Mouse (Mus musculus): ENCODE measurements around the gene Peli2. TPM values are rescaled to one million over a fixed set of nuclear protein-coding genes. Genes with fewer than 3 reads are reported as not detected.

Peli2 gene
- total and polyA plus RNA-seq, 3 experiments = not detected

GRCm38 (mm10) chr14:48209436-48209835 is 88.8 kb downstream of the Peli2 start (continued):
- no peak for TF ChIP-seq MEF2A (IDR thresholded peaks at IDR 0.05; ENCODE audit: borderline replicate concordance, low read depth, low read length)
- no peak for TF ChIP-seq HCFC1 (IDR thresholded peaks at IDR 0.05; ENCODE audit: low read depth, low read length)
- TF ChIP-seq MAX (IDR thresholded peaks at IDR 0.05; ENCODE audit: low read length) = no peak

- in situ Hi-C loops (cut with MboI; ENCODE audit: low pct_ligation_motif_present, low pct_unique_long_range_greater_than_20kb, low sequenced_read_pairs) = no loop called here
- Histone ChIP-seq H3K27ac (ENCODE audit: insufficient read depth, low read depth) (no peak overlapping the region), H3K4me2 (ENCODE audit: insufficient read depth, low read depth, poor library complexity, severe bottlenecking) (no peak overlapping the region), H3K4me3 (replicated peaks in 1 of 3; ENCODE audit: low read depth in 2 of 3, low read length in 2 of 3, poor library complexity in 1 of 3) (no peak overlapping the region), H3K4me1 (ENCODE audit: control insufficient read depth in 1 of 2, insufficient read depth in 2 of 2) (no peaks in the 10 kb centered on the region), H3K9me3 (replicated peaks; ENCODE audit: low read length) (no peaks in the 10 kb centered on the region), H3K36me3 (replicated peaks in 1 of 2; ENCODE audit: control insufficient read depth in 1 of 2, insufficient read depth in 1 of 2, low read length in 1 of 2) (no peaks in the 10 kb centered on the region), H3K79me2 (replicated peaks; ENCODE audit: control insufficient read depth, extremely low read depth, insufficient read depth, poor library complexity, severe bottlenecking) (no peaks in the 10 kb centered on the region), H3K27me3 (replicated peaks) (no peaks in the 10 kb centered on the region), H3K9ac (ENCODE audit: insufficient read depth, low read depth) (no peak overlapping the region)
- TF ChIP-seq MYC (IDR thresholded peaks at IDR 0.05; ENCODE audit: low read depth, low read length) (no peak), BHLHE40 (IDR thresholded peaks at IDR 0.05; ENCODE audit: low read depth, low read length) (no peak), MEF2A (IDR thresholded peaks at IDR 0.05; ENCODE audit: borderline replicate concordance, low read depth, low read length) (no peak), CTCF (conservative IDR thresholded peaks at IDR 0.05 in 1 of 2, IDR thresholded peaks at IDR 0.05 in 1 of 2; ENCODE audit: low read depth in 2 of 2, low read length in 2 of 2) (no peak), USF1 (IDR thresholded peaks at IDR 0.05; ENCODE audit: low read depth, low read length) (no peak), HCFC1 (IDR thresholded peaks at IDR 0.05; ENCODE audit: low read depth, low read length) (no peak), NELFE (IDR thresholded peaks at IDR 0.05; ENCODE audit: low read depth, low read length) (no peak), IRF4 (IDR thresholded peaks at IDR 0.05; ENCODE audit: low read depth, low read length) (no peak), JUN (IDR thresholded peaks at IDR 0.05; ENCODE audit: insufficient read depth, low read depth, low read length) (no peak), TCF12 (IDR thresholded peaks at IDR 0.05; ENCODE audit: low read depth, low read length) (no peak), POLR2AphosphoS2 (IDR thresholded peaks at IDR 0.05; ENCODE audit: low read depth, low read length) (no peak), E2F4 (IDR thresholded peaks at IDR 0.05; ENCODE audit: insufficient replicate concordance, low read depth, low read length) (no peak), PAX5 (IDR thresholded peaks at IDR 0.05; ENCODE audit: low read length) (no peak), EP300 (IDR thresholded peaks at IDR 0.05; ENCODE audit: low read length) (no peak), CHD2 (IDR thresholded peaks at IDR 0.05; ENCODE audit: low read length) (no peak), MAZ (IDR thresholded peaks at IDR 0.05; ENCODE audit: low read depth, low read length) (no peak), ZMIZ1 (IDR thresholded peaks at IDR 0.05; ENCODE audit: low read depth, low read length) (no peak), ZKSCAN1 (IDR thresholded peaks at IDR 0.05; ENCODE audit: borderline replicate concordance, low read depth, low read length) (no peak)
- DNase-seq (ENCODE audit: extremely low read depth) = no peak
- dilution Hi-C loops (cut with MboI; ENCODE audit: extremely low pct_ligation_motif_present, extremely low pct_unique_long_range_greater_than_20kb, low sequenced_read_pairs) = no loop called here
Observed at GRCm38 (mm10) chr14:48210089-48210488, 89.5 kb downstream of the Peli2 start.

GRCm38 (mm10) chr14:48211526-48211925 is 90.9 kb downstream of the Peli2 start:
- DNase-seq (ENCODE audit: extremely low read depth) = no peak
- no peak overlapping the region for H3K9ac ChIP-seq (ENCODE audit: insufficient read depth, low read depth)
- no peak overlapping the region for H3K4me2 ChIP-seq (ENCODE audit: insufficient read depth, low read depth, poor library complexity, severe bottlenecking)
- H3K79me2 ChIP-seq (replicated peaks; ENCODE audit: control insufficient read depth, extremely low read depth, insufficient read depth, poor library complexity, severe bottlenecking) = no peaks in the 10 kb centered on the region
- no peak overlapping the region for H3K27ac ChIP-seq (ENCODE audit: insufficient read depth, low read depth)
- no peaks in the 10 kb centered on the region for H3K36me3 ChIP-seq (replicated peaks in 1 of 2; ENCODE audit: control insufficient read depth in 1 of 2, insufficient read depth in 1 of 2, low read length in 1 of 2)
- H3K9me3 ChIP-seq (replicated peaks; ENCODE audit: low read length) = no peaks in the 10 kb centered on the region
- no peaks in the 10 kb centered on the region for H3K27me3 ChIP-seq (replicated peaks)
- H3K4me3 ChIP-seq (replicated peaks in 1 of 3; ENCODE audit: low read depth in 2 of 3, low read length in 2 of 3, poor library complexity in 1 of 3) = no peak overlapping the region
- TF ChIP-seq TCF12 (IDR thresholded peaks at IDR 0.05; ENCODE audit: low read depth, low read length) (no peak), ELF1 (IDR thresholded peaks at IDR 0.05; ENCODE audit: low read depth, low read length) (no peak), SMC3 (IDR thresholded peaks at IDR 0.05; ENCODE audit: low read depth, low read length) (no peak), MYC (IDR thresholded peaks at IDR 0.05; ENCODE audit: low read depth, low read length) (no peak), POLR2A (IDR thresholded peaks at IDR 0.05; ENCODE audit: low read depth, low read length) (no peak), E2F4 (IDR thresholded peaks at IDR 0.05; ENCODE audit: insufficient replicate concordance, low read depth, low read length) (no peak), CHD1 (IDR thresholded peaks at IDR 0.05; ENCODE audit: low read depth, low read length) (no peak), TBP (conservative IDR thresholded peaks at IDR 0.05; ENCODE audit: low read depth, low read length) (no peak), USF2 (conservative IDR thresholded peaks at IDR 0.05; ENCODE audit: low read depth, low read length) (no peak), ZKSCAN1 (IDR thresholded peaks at IDR 0.05; ENCODE audit: borderline replicate concordance, low read depth, low read length) (no peak), RCOR1 (conservative IDR thresholded peaks at IDR 0.05; ENCODE audit: low read depth, low read length) (no peak), MAFK (IDR thresholded peaks at IDR 0.05; ENCODE audit: insufficient replicate concordance, low read length) (no peak), POLR2AphosphoS2 (IDR thresholded peaks at IDR 0.05; ENCODE audit: low read depth, low read length) (no peak), ETS1 (conservative IDR thresholded peaks at IDR 0.05; ENCODE audit: low read depth, low read length) (no peak), RAD21 (IDR thresholded peaks at IDR 0.05; ENCODE audit: low read depth, low read length) (no peak), MAX (IDR thresholded peaks at IDR 0.05; ENCODE audit: low read length) (no peak), IRF4 (IDR thresholded peaks at IDR 0.05; ENCODE audit: low read depth, low read length) (no peak), BHLHE40 (IDR thresholded peaks at IDR 0.05; ENCODE audit: low read depth, low read length) (no peak)
- in situ Hi-C loops (cut with MboI; ENCODE audit: low pct_ligation_motif_present, low pct_unique_long_range_greater_than_20kb, low sequenced_read_pairs) (no loop called here), dilution Hi-C loops (cut with MboI; ENCODE audit: extremely low pct_ligation_motif_present, extremely low pct_unique_long_range_greater_than_20kb, low sequenced_read_pairs) (no loop called here)
- no peaks in the 10 kb centered on the region for H3K4me1 ChIP-seq (ENCODE audit: control insufficient read depth in 1 of 2, insufficient read depth in 2 of 2)
